Comparison of ENCODE assay signal across 9 mouse cellular contexts in genomic region chr4:133928576-133929277, GRCm38 (mm10). TPM values are rescaled to one million over a fixed set of nuclear protein-coding genes. Genes with fewer than 3 reads are reported as not detected.
DNase-seq lines count a peak whose midpoint lies in the region; ATAC-seq and TF ChIP-seq lines count a peak whose summit lies in the region.
"Had no signal": no experiment of that assay in that cellular context is flagged by ENCODE, and none has a peak within 500 bp of the region (broad histone marks: within the 10 kb centered on the region; RNA-seq: fewer than 3 reads in every experiment).

No protein-coding gene starts in this region.

- WGBS in intestine, embryonic 15.5 days: 36% methylated on average over 15 of the region's 15 CpGs
- WGBS in macrophage (ENCODE audit: missing documents): 10% methylated on average over 15 of the region's 15 CpGs

- peak overlapping the region; percentile 10; the same call in 1 of the 2 replicates for H3K27ac ChIP-seq in gastrocnemius, adult 2 months
- peak overlapping the region; percentile 76 for H3K27ac ChIP-seq in bone marrow macrophage, adult 2 months (ENCODE audit: insufficient read depth, low read depth, low read length)
- H3K27ac ChIP-seq in intestine, embryonic 15.5 days: 0 out of 2 replicates have a peak overlapping the region, but pooled peaks have one; percentile 11
- H3K27ac ChIP-seq in macrophage: peak overlapping the region; percentile 87

- TF ChIP-seq CTCF in gastrocnemius, adult 2 months (IDR thresholded peaks at IDR 0.05): no peak
- no peak for TF ChIP-seq CTCF in bone marrow macrophage, adult 2 months (IDR thresholded peaks at IDR 0.05; ENCODE audit: low read depth, low read length)

- H3K79me2 ChIP-seq in macrophage (ENCODE audit: inconsistent target): no peaks in the 10 kb centered on the region

- H3K27me3 ChIP-seq in intestine, embryonic 15.5 days (replicated peaks): no peaks in the 10 kb centered on the region

- H3K4me1 ChIP-seq in bone marrow macrophage, adult 2 months (ENCODE audit: control insufficient read depth, insufficient read depth, low read length): peaks cover 14% of the 10 kb centered on the region
- 0 out of 2 replicates have a peak, but pooled peaks cover 6% of the 10 kb centered on the region for H3K4me1 ChIP-seq in intestine, embryonic 15.5 days (replicated peaks)

- no peak overlapping the region for H3K9ac ChIP-seq in intestine, embryonic 15.5 days

- no peaks in the 10 kb centered on the region for H3K36me3 ChIP-seq in intestine, embryonic 15.5 days
- H3K36me3 ChIP-seq in macrophage (ENCODE audit: inconsistent target): no peaks in the 10 kb centered on the region

- no peaks in the 10 kb centered on the region for H3K9me3 ChIP-seq in intestine, embryonic 15.5 days

- peak overlapping the region; percentile 35 for H3K4me3 ChIP-seq in gastrocnemius, adult 2 months
- H3K4me3 ChIP-seq in bone marrow macrophage, adult 2 months (ENCODE audit: insufficient read depth, low read length): peak overlapping the region; percentile 31
- no peak overlapping the region for H3K4me3 ChIP-seq in intestine, embryonic 15.5 days (replicated peaks)
- H3K4me3 ChIP-seq in macrophage (ENCODE audit: inconsistent target): peak overlapping the region; percentile 21

- no peak for DNase-seq in gastrocnemius, adult 2 months
- DNase-seq in gastrocnemius, postnatal 36 days: no peak
- no peak for DNase-seq in adrenal gland, postnatal 36 days
- DNase-seq in layer of hippocampus, postnatal 36 days: no peak
- DNase-seq in adrenal gland, postnatal 10 days: no peak

- 0 out of 2 replicates have a peak overlapping the region, but pooled peaks have one; percentile 22 for H3K4me2 ChIP-seq in intestine, embryonic 15.5 days (replicated peaks)

- intact Hi-C loops in gastrocnemius, adult 2 months (cut with DNase I): no loop called here
- intact Hi-C loops in gastrocnemius, postnatal 36 days (cut with DNase I): no loop called here

- TF ChIP-seq POLR2A in bone marrow macrophage, adult 2 months (IDR thresholded peaks at IDR 0.05; ENCODE audit: borderline replicate concordance, low read depth, low read length): no peak

- ATAC-seq in intestine, embryonic 15.5 days: no peak
- ATAC-seq: inflammation-experienced regulatory T-cells, adult 6 months had no signal

RNA-seq across cellular contexts. Expression of gene Hmgn2, which starts 39.7 kb away (rescaled TPM):
- 10 to 100 TPM; 28.0 to 53.8 TPM for total RNA-seq in gastrocnemius, adult 2 months (2021)
- 10 to 100 TPM; 31.8 to 54.4 TPM for total RNA-seq in gastrocnemius, postnatal 36 days (2021)
- 222 and 234 TPM in 2 replicates for polyA plus RNA-seq in bone marrow macrophage, adult 2 months (2012; ENCODE audit: insufficient read depth, insufficient read length, missing spikeins)
- polyA plus RNA-seq in intestine, embryonic 15.5 days (2015; fragmentation: Nextera tagmentation; extraction: Ambion mirVana): 1,763 and 2,086 TPM in 2 replicates
- total RNA-seq in macrophage (2018; cell fraction: chromatin; rRNA removed): 100 to 1,000 TPM in 10 of 26 experiments, 10 to 100 TPM in 16; 43.6 to 166 (median 94.4) TPM
- 100 to 1,000 TPM; 144 to 256 (median 180) TPM for total RNA-seq in macrophage (2018; cell fraction: cytosol; rRNA removed)
- 100 to 1,000 TPM in 7 of 26 experiments, 10 to 100 TPM in 19; 39.5 to 152 (median 88.2) TPM for total RNA-seq in macrophage (2018; cell fraction: nucleus; rRNA removed)
- 146 to 287 TPM (median 209 TPM) in 3 replicates for polyA plus RNA-seq in macrophage (2018)
- 100 to 1,000 TPM; 130 to 337 TPM for total RNA-seq in adrenal gland, postnatal 36 days (2021)
- 100 to 1,000 TPM; 119 to 123 TPM for total RNA-seq in layer of hippocampus, postnatal 36 days (2021)
- total RNA-seq in adrenal gland, postnatal 10 days (2021): 100 to 1,000 TPM; 273 to 322 TPM

RNA-seq across cellular contexts. Expression of gene Rps6ka1, which starts 41.1 kb away (rescaled TPM):
- total RNA-seq in gastrocnemius, adult 2 months (2021): 1 to 10 TPM; 3.5 to 4.8 TPM
- total RNA-seq in gastrocnemius, postnatal 36 days (2021): 1 to 10 TPM; 4.9 to 6.1 TPM
- 100 and 101 TPM in 2 replicates for polyA plus RNA-seq in bone marrow macrophage, adult 2 months (2012; ENCODE audit: insufficient read depth, insufficient read length, missing spikeins)
- 124 and 133 TPM in 2 replicates for polyA plus RNA-seq in intestine, embryonic 15.5 days (2015; fragmentation: Nextera tagmentation; extraction: Ambion mirVana)
- 100 to 1,000 TPM in 8 of 26 experiments, 10 to 100 TPM in 18; 33.6 to 141 (median 81.5) TPM for total RNA-seq in macrophage (2018; cell fraction: chromatin; rRNA removed)
- total RNA-seq in macrophage (2018; cell fraction: cytosol; rRNA removed): 100 to 1,000 TPM in 4 of 26 experiments, 10 to 100 TPM in 22; 34.2 to 113 (median 67.1) TPM
- total RNA-seq in macrophage (2018; cell fraction: nucleus; rRNA removed): 100 to 1,000 TPM in 1 of 26 experiments, 10 to 100 TPM in 25; 25.2 to 119 (median 61.8) TPM
- polyA plus RNA-seq in macrophage (2018): 43.0 to 72.5 TPM (median 71.4 TPM) in 3 replicates
- total RNA-seq in adrenal gland, postnatal 36 days (2021): 10 to 100 TPM; 13.6 to 18.1 TPM
- total RNA-seq in layer of hippocampus, postnatal 36 days (2021): 10 to 100 TPM in 1 of 2 experiments, 1 to 10 TPM in 1; 9.6 to 11.3 TPM
- 10 to 100 TPM; 19.6 to 19.9 TPM for total RNA-seq in adrenal gland, postnatal 10 days (2021)

Comparison
In these comparisons a context has a peak if more than half of its experiments do, and no peak if none do; other contexts are left out.
1. H3K27ac ChIP-seq: peak in every context shown above with its lines; median percentile 87 in macrophage; 76 in bone marrow macrophage, adult 2 months; 11 in intestine, embryonic 15.5 days; 10 in gastrocnemius, adult 2 months.